Mouse (Mus musculus): ENCODE measurements around the gene Aqp1. TPM values are rescaled to one million over a fixed set of nuclear protein-coding genes. Genes with fewer than 3 reads are reported as not detected.

Aqp1 gene
- total RNA-seq, 4 experiments from 2014 or later, result 336 to 404 (median 350) TPM

DNA sequence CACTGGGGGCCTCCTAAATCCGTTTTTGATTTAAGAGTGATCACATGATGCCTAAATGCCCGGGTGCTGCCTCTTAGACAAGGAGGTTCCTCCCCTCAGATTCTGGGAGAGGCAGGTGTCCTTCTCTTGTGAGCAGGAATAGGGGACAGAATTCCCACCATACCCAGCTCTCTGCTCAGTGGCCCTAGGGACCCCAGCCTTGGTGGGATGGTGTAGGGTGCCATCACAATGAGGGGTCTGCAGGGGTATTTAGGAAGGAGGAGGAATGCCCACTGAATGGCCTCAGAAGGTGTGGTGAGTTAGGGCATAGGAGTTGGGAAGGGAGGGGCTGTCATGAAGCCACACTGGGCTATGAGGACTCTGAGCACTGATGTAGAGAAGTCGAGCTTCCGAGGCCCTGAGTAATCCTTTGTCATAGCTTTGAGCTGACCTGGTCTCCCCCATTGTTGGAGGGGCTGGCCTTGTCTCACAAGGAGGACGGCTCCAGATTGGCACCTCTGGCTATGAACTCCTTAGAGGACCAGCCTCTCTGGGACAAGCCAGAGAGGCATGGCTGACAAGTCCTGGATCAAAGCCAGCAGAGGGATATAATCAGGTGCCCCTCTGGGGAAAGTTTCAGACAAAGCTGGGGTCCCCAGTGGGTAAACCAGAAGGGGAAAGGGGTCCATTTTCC lies 4.0 kb upstream of the Aqp1 start:
- DNase-seq (ENCODE audit: low spot score), result no peak

DNA sequence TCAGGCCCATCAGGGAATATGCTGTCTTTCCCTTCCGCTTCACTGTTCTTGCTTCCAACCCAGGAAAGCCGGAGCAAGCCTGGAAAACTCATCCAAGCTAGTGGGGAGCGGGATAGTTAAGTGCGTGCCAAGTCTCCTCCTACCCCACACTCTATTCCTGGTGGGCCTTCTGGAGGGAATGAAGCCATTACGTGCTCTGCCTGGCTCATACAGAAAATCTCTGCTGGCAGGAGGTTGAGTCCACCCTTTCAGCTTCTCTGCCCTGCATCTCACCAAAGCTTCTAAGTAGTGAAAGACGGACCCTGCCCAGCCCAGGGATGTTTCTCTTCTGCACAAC lies 3.5 kb upstream of the Aqp1 start:
- DNase-seq (ENCODE audit: low spot score), result no peak

DNA sequence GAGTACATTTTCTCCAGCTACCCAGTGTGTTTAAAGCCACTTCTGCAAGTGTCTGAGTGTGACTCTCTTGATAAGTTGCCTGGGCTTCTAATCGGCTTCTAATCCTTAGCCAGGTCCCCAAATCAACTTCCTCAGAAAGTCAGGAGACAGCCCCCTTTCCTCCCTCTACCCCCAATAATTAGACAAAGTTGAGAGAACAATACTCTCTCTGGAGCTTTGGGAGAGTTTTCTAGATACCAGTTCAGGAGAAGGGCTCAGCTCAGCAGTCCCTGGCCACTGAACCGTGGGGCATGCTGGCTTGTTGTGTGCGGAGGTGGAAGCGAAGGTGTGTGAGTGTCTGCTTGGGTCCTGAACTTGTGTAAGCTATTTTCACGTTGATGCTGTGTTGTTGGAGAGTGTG lies 1.0 kb downstream of the Aqp1 start:
- DNase-seq (ENCODE audit: low spot score), result no peak

DNA sequence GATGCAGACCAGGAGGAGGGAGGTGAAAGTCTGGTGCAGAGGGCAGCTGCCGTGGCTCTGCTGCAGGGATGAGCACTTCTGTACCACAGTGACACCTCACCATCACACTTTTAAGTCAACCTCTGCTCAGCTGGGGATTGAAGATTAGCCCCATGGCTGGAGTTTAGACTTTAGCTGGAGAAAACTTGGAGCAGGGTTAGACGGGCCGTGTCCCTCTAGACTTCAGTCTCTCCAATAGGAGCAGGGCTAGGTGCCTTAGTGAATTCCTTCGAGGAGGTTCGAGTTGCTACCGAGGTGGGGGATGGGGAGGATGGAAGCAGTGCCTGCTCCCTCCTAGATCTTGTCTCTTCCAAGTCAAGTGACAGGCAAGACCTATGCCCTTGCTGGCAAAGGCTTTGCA lies 1.8 kb downstream of the Aqp1 start:
- no peak for DNase-seq (ENCODE audit: low spot score)

- DNase-seq (ENCODE audit: low spot score), result no peak
Measured at GRCm38 (mm10) chr6:55338934-55339825, 2.9 kb downstream of the Aqp1 start.

- no peak for DNase-seq (ENCODE audit: low spot score)
Measured at GRCm38 (mm10) chr6:55341688-55342087, 5.5 kb downstream of the Aqp1 start.

DNA sequence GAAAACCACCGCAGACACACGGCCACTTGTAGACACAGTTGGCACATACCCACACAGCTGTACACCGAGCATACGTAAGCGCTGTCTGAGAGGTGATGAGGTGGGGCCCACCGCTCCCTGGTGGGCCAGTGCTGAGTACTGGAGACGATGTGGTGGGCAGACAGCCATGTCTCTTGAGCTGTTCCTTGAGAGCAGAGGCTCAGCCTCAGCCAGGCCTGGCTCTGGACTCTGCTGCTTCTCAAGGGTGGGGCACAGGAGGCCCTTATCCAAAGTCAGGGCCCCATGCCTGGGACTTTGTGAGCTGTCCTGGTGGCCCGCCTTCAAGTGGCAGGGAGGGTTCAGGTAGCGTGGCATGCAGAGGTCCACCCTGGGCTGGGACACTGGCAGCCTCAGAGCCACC lies 6.1 kb downstream of the Aqp1 start:
- DNase-seq (ENCODE audit: low spot score), result no peak

DNA sequence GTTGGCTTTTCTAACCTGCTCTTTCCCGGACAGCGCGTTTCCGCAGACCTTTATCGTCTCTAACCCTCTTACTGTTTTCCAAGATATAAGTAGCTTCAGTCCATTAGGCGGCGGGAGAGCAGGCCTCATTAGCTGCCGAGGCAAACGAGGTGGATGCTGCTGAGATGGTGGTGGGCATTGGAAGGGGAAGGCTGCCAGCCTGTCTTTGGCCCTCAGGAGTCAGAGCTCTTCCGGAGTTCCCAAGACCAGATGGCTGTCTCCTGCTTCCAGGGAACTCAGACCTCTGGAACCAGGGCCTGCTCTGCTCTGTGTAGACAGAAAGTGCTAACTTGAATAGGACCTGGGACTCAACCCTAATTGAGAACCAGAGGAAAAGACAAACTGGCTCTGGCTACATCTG lies 7.2 kb downstream of the Aqp1 start:
- DNase-seq (ENCODE audit: low spot score), result no peak

- no peak for DNase-seq (ENCODE audit: low spot score)
Measured at GRCm38 (mm10) chr6:55344291-55345016, 8.2 kb downstream of the Aqp1 start.

GRCm38 (mm10) chr6:55345264-55345663 lies 9.0 kb downstream of the Aqp1 start:
- no peak for DNase-seq (ENCODE audit: low spot score)

DNA sequence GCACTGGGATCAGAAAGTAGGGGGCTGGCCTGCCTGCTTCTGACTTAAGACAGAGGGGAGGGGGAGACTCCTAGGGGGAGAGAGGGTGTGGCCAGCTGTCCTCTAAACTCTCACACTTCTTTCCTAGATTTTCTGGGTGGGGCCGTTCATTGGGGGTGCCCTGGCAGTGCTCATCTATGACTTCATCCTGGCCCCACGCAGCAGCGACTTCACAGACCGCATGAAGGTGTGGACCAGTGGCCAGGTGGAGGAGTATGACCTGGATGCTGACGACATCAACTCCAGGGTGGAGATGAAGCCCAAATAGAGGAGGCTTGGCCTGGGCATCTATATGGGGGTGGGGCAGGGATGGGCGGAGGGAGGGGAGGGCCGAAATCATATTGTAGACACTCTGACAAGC lies 10.3 kb downstream of the Aqp1 start:
- no peak for DNase-seq (ENCODE audit: low spot score)

GRCm38 (mm10) chr6:55347711-55348571 lies 11.7 kb downstream of the Aqp1 start:
- DNase-seq (ENCODE audit: low spot score), result no peak

GRCm38 (mm10) chr6:55349231-55349630 lies 13.0 kb downstream of the Aqp1 start:
- no peak for DNase-seq (ENCODE audit: low spot score)

DNA sequence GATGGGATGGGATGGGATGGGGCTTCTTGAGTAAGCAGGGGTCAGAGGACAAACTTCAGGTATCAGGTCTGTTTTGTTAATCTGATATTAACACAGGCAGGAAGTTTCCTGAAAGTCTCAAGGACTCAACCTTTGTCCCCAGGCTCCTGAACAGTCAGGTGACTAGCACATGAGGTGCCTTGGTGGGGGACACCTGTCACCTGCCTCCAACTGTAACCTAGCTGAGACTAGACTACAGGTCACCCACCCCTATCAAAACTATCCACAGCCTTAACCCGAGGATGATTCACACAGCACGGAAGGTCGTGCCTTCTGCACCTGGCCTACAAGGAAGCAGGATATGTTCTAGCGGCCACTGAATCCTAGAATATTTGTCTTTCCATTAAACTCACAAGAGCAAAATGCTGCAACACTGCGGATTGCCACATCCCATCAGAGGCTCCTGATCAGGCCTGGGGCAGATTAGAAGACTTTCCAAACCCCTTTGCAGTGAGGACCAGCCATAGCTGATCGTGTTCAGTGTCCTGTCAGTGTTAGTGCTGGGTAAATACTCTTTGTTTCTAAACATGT lies 14.2 kb downstream of the Aqp1 start:
- no peak for DNase-seq (ENCODE audit: low spot score)

DNA sequence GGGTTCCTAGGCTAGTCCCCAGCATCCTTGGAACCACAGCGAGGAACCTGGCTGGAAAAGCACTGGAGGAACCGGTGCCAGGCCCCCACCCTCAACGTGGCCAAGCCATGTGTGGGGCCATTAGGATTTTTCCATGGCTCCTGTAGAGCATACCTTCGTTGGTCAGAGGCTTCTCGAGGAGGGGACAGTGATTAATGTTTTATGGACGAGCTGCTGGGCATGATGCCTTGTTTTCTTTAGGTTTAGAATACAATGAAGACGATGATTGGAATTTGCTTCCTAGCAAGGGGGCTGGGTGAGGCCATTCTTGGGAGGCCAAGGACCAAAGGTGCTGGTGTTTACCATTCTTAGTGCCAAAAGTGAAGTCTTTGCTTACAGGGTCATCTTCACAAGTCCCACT lies 15.5 kb downstream of the Aqp1 start:
- no peak for DNase-seq (ENCODE audit: low spot score)

- no peak for DNase-seq (ENCODE audit: low spot score)
Measured at GRCm38 (mm10) chr6:55353711-55354445, 17.6 kb downstream of the Aqp1 start.

- no peak for DNase-seq (ENCODE audit: low spot score)
Measured at GRCm38 (mm10) chr6:55354456-55355117, 18.4 kb downstream of the Aqp1 start.

GRCm38 (mm10) chr6:55355575-55355974 lies 19.3 kb downstream of the Aqp1 start:
- DNase-seq (ENCODE audit: low spot score), result no peak

- no peak for DNase-seq (ENCODE audit: low spot score)
Measured at GRCm38 (mm10) chr6:55356017-55356703, 19.9 kb downstream of the Aqp1 start.
